Comparison of ENCODE assay signal across 20 mouse cellular contexts in the genomic region with DNA sequence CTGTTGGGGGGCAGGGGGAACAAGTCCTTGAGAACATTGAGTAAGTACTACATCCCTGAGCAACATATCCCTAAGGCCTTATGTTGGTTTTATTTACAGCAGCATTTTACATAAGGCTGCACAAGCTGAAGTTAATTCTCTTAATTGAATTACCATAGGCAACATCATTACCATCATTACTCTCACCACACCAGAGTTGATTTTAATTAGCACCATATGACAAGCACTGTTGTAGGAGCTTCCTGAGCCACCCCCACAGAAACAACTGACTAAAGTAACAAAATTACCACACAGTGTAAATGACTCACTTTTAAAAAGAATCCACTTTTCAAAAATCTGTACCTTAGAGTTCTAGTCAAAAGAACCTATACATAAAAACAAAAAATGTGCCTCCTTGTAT.
"Had no signal": no experiment of that assay in that cellular context is flagged by ENCODE, and none has a peak within 500 bp of the region (broad histone marks: within the 10 kb centered on the region; RNA-seq: fewer than 3 reads in every experiment).

No protein-coding gene starts in this region.

- H3K9me3 ChIP-seq: liver, embryonic 13.5 days; liver, embryonic 15.5 days; lung, embryonic 15.5 days; megakaryocyte, embryonic 14.5 days; midbrain, embryonic 13.5 days; midbrain, embryonic 15.5 days; neural tube, embryonic 13.5 days had no signal

- H3K27me3 ChIP-seq: liver, embryonic 13.5 days; liver, embryonic 15.5 days; lung, embryonic 15.5 days; megakaryocyte, embryonic 14.5 days; midbrain, embryonic 13.5 days; midbrain, embryonic 15.5 days; neural tube, embryonic 13.5 days had no signal

- H3K27ac ChIP-seq: liver, embryonic 13.5 days; liver, embryonic 15.5 days; lung, embryonic 15.5 days; macrophage; midbrain, embryonic 13.5 days; midbrain, embryonic 15.5 days; neural tube, embryonic 13.5 days had no signal

- H3K4me3 ChIP-seq: liver, embryonic 13.5 days; liver, embryonic 15.5 days; lung, embryonic 15.5 days; megakaryocyte, embryonic 14.5 days; midbrain, embryonic 13.5 days; midbrain, embryonic 15.5 days; neural tube, embryonic 13.5 days had no signal

- H3K4me1 ChIP-seq: liver, embryonic 13.5 days; liver, embryonic 15.5 days; lung, embryonic 15.5 days; megakaryocyte, embryonic 14.5 days; midbrain, embryonic 13.5 days; midbrain, embryonic 15.5 days; neural tube, embryonic 13.5 days had no signal

- ATAC-seq: liver, postnatal 0 days; lung, postnatal 0 days; midbrain, embryonic 13.5 days; midbrain, embryonic 15.5 days had no signal

- H3K9ac ChIP-seq: liver, embryonic 13.5 days; liver, embryonic 15.5 days; liver, postnatal 0 days; lung, embryonic 15.5 days; midbrain, embryonic 13.5 days; midbrain, embryonic 15.5 days; neural tube, embryonic 13.5 days had no signal

- H3K4me2 ChIP-seq: liver, embryonic 13.5 days; liver, embryonic 15.5 days; lung, embryonic 15.5 days; midbrain, embryonic 11.5 days; midbrain, embryonic 13.5 days; midbrain, embryonic 15.5 days; neural tube, embryonic 13.5 days had no signal

- DNase-seq: liver, embryonic 13.5 days; liver, postnatal 0 days; lung, adult 2 months; lung, postnatal 14 days; lung, postnatal 36 days; retina, postnatal 1 day; right cerebral cortex, adult 18-20 months; spleen, adult 18-20 months; thymus, adult 2 months; thymus, postnatal 25 days; thymus, postnatal 4 days had no signal
